Mouse (Mus musculus) forebrain, embryonic 13.5 days (tissue): ENCODE data around the gene Fabp3. TPM values are rescaled to one million over a fixed set of nuclear protein-coding genes. Genes with fewer than 3 reads are reported as not detected.

ENCODE experiments used
- ATAC-seq: fragments of 200-750 bp; cut with Nextera tagmentation; 2 replicates; pipeline ENCODE4 v1.8.0; 2017
- H3K27ac ChIP-seq: fragments of 300-500 bp; sonication (generic); 2 replicates; pipeline ENCODE4 v1.5.1; 2015; ENCODE audit warnings: inconsistent platforms, mild to moderate bottlenecking, moderate library complexity
- H3K27me3 ChIP-seq: fragments of 300-500 bp; sonication (generic); 2 replicates; pipeline ENCODE4 v1.6.1; 2015; ENCODE audit warnings: mild to moderate bottlenecking, inconsistent platforms
- H3K36me3 ChIP-seq: fragments of 300-500 bp; sonication (generic); 2 replicates; pipeline ENCODE4 v1.6.1; 2015; ENCODE audit warnings: mild to moderate bottlenecking, inconsistent platforms; ENCODE audit not compliant: poor library complexity, severe bottlenecking
- H3K4me1 ChIP-seq: fragments of 300-500 bp; sonication (generic); 2 replicates; pipeline ENCODE4 v1.6.1; 2015; ENCODE audit warnings: inconsistent platforms
- H3K4me2 ChIP-seq: fragments of 300-500 bp; sonication (generic); 2 replicates; pipeline ENCODE4 v1.6.1; 2015; ENCODE audit warnings: inconsistent platforms, mild to moderate bottlenecking, moderate library complexity
- H3K4me3 ChIP-seq: fragments of 300-500 bp; sonication (generic); 2 replicates; pipeline ENCODE4 v1.5.1; 2015; ENCODE audit warnings: mild to moderate bottlenecking, inconsistent platforms
- H3K9ac ChIP-seq: fragments of 300-500 bp; sonication (generic); 2 replicates; pipeline ENCODE4 v1.6.1; 2015; ENCODE audit warnings: mild to moderate bottlenecking, inconsistent platforms
- H3K9me3 ChIP-seq: fragments of 300-500 bp; sonication (generic); replicated peaks from 2 replicates; pipeline ENCODE4 v1.6.1; 2016; ENCODE audit warnings: inconsistent platforms
- WGBS: fragments of 180-500 bp; shearing (Covaris S2); methylation state at CpG from one replicate; pipeline ENCODE4 v1.1.7; 2015; 5-methylcytosine and 5-hydroxymethylcytosine counted together
- polyA plus RNA-seq: library from polyadenylated mRNA; unstranded; fragments of >200 nt; fragmentation: Nextera tagmentation; extraction: Ambion mirVana; gene quantifications from 2 replicates; pipeline ENCODE4 v1.2.1, GENCODE M21; 2015

Fabp3 gene
- polyA plus RNA-seq, 1 experiment from 2014 or later = 46.8 TPM

GRCm38 (mm10) chr4:130316691-130317090 lies 8.3 kb downstream of the Fabp3 start:
- ATAC-seq = no peak
- H3K27ac ChIP-seq = no peak overlapping the region
- H3K4me3 ChIP-seq = no peak overlapping the region
- WGBS = 85% methylated on average over 10 of the region's 10 CpGs
- H3K9ac ChIP-seq = no peak overlapping the region
- no peaks in the 10 kb centered on the region for H3K27me3 ChIP-seq
- H3K36me3 ChIP-seq = peaks cover 64% of the 10 kb centered on the region
- H3K4me2 ChIP-seq = no peak overlapping the region
- H3K9me3 ChIP-seq = no peaks in the 10 kb centered on the region
- H3K4me1 ChIP-seq = no peaks in the 10 kb centered on the region

DNA sequence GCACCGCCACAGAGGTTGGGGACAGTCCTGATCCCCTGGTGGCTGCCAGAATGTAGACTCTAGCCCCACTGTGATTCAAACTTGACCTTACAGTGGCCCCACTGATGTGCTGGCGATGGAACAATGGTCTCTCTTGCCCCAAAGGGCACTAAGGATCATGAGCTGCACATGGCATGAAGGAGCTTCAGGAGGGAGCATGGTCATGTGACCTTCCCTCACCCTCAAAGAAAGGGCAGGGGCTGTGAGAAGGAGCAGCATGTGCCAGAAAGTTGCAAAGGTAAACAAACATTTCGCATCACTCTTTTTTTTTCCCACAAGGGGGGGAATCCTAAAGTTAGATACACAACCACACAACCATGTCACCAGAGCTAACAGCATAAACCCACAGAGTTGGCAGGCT lies 9.7 kb downstream of the Fabp3 start:
- Histone ChIP-seq H3K36me3 (peaks cover 78% of the 10 kb centered on the region), H3K9me3 (no peaks in the 10 kb centered on the region), H3K4me3 (no peak overlapping the region), H3K4me2 (no peak overlapping the region), H3K27ac (no peak overlapping the region), H3K9ac (no peak overlapping the region), H3K4me1 (no peaks in the 10 kb centered on the region), H3K27me3 (no peaks in the 10 kb centered on the region)
- no peak for ATAC-seq
- WGBS = 70% methylated on average over 3 of the region's 3 CpGs

DNA sequence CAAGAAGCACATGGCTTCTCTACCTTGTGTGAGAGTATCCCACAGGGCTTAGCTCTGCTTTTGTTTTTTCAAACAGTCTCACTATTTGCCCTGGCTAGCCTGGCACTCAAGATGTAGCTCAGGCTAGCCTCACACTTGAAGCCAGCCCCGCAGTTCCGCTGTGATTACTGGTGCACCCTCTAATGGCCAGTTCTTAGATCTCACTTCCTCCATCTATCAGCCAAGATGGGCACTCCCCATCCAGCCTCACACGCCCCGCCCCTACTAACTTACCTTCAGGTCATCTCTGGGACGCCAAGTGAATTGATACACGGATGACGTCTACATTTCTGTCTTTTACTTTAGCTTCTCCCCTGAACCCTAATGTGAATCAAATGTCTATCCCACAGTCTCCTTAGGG lies 11.2 kb downstream of the Fabp3 start:
- no peak overlapping the region for H3K9ac ChIP-seq
- WGBS = 89% methylated on average over 7 of the region's 7 CpGs
- no peak overlapping the region for H3K4me3 ChIP-seq
- no peak overlapping the region for H3K4me2 ChIP-seq
- no peak overlapping the region for H3K27ac ChIP-seq
- H3K9me3 ChIP-seq = no peaks in the 10 kb centered on the region
- no peak for ATAC-seq
- no peaks in the 10 kb centered on the region for H3K4me1 ChIP-seq
- no peaks in the 10 kb centered on the region for H3K27me3 ChIP-seq
- peaks cover 80% of the 10 kb centered on the region for H3K36me3 ChIP-seq

DNA sequence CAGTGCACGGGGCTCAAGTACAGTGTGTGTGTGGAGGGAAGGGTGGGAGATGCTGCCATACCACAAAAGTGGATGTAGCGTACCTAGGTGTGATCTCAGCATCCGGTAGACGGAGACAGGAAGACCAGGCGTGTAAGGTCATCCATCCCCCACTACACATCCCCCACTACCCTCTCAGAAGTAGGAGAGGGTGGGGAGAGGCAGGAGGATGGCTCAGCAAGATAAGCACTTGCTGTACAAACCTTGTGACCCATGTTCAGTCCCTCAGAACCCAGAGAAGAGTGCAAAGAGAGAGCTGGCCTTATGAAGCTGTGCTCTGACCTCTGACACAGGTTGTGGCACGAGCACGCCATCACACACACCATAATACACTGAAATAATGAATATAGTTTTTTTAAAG lies 13.2 kb downstream of the Fabp3 start:
- Histone ChIP-seq H3K4me2 (no peak overlapping the region), H3K9ac (no peak overlapping the region), H3K27me3 (no peaks in the 10 kb centered on the region), H3K27ac (no peak overlapping the region), H3K36me3 (peaks cover 84% of the 10 kb centered on the region), H3K4me1 (no peaks in the 10 kb centered on the region), H3K4me3 (no peak overlapping the region), H3K9me3 (no peaks in the 10 kb centered on the region)
- ATAC-seq = no peak
- 97% methylated on average over 7 of the region's 7 CpGs for WGBS

DNA sequence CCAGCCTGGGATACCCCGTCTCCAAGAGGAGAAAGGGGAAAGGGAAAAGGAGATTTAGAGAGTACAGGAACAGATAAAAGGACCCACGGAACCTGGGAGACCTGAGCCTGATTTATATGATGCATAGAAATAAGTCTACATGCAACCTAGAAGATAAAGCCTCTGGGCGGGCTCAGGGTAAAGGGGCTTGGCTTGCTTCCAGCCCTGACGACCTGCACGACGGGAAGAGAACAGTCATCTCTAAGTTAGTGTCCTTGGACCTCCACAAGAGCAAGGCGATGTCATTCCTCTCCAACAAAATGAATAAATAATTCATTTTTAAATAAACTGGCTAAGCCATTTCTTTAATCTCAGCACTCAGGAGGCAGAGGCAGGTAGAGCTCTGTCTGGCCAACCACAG lies 14.2 kb downstream of the Fabp3 start:
- Histone ChIP-seq H3K27me3 (no peaks in the 10 kb centered on the region), H3K4me1 (no peaks in the 10 kb centered on the region), H3K9ac (no peak overlapping the region), H3K36me3 (peaks cover 93% of the 10 kb centered on the region), H3K4me3 (no peak overlapping the region), H3K9me3 (no peaks in the 10 kb centered on the region), H3K27ac (no peak overlapping the region), H3K4me2 (no peak overlapping the region)
- WGBS = 80% methylated on average over 7 of the region's 7 CpGs
- no peak for ATAC-seq

DNA sequence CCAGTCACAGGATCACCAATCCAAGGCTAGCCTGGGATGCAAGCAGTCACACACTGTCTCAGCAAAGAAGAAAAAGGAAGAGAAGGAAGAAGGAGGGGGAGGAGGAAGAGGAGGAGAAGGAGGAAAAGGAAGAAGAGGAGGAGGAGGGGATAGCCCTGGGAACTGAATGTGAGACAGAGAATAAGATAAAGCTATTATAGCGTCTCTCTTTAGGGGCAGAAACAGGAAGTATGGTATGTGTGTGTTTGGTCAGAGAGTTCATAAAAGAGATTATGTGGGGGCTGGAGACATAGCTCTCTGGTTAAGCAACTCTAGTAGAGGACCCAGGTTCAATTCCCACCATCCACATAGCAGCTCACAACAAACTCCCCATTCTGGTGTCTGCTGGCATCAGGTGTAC lies 14.8 kb downstream of the Fabp3 start:
- ATAC-seq = no peak
- Histone ChIP-seq H3K9ac (no peak overlapping the region), H3K4me2 (no peak overlapping the region), H3K4me1 (no peaks in the 10 kb centered on the region), H3K36me3 (peaks cover 89% of the 10 kb centered on the region), H3K9me3 (no peaks in the 10 kb centered on the region), H3K4me3 (no peak overlapping the region), H3K27me3 (no peaks in the 10 kb centered on the region), H3K27ac (no peak overlapping the region)
- WGBS = 85% methylated on average over 1 of the region's 1 CpGs

- no peak overlapping the region for H3K4me2 ChIP-seq
- peaks cover 88% of the 10 kb centered on the region for H3K36me3 ChIP-seq
- no peaks in the 10 kb centered on the region for H3K27me3 ChIP-seq
- no peaks in the 10 kb centered on the region for H3K4me1 ChIP-seq
- 72% methylated on average over 5 of the region's 5 CpGs for WGBS
- H3K4me3 ChIP-seq = no peak overlapping the region
- no peak overlapping the region for H3K9ac ChIP-seq
- no peak overlapping the region for H3K27ac ChIP-seq
- H3K9me3 ChIP-seq = no peaks in the 10 kb centered on the region
- ATAC-seq = no peak
Measured at GRCm38 (mm10) chr4:130323607-130324006, 15.2 kb downstream of the Fabp3 start.

DNA sequence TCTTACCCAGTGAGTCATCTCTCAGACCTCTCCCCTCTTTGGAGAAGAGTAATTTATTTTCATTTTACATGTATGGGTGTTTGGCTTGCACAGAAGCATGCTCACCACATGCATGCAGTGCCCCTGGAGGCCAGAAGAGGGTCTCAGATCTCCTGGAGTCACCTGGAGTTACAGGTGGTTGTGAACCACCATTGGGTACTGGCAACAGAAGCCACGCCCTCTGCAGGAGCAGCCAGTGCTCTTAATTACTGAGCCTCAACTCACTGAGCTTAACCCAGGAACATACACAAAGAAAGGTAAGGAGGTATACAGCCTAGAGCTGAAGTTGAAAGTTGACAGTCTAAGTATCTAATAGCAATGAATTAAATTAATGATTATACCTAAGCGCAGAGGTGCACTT lies 17.1 kb downstream of the Fabp3 start:
- no peak for ATAC-seq
- no peak overlapping the region for H3K4me3 ChIP-seq

GRCm38 (mm10) chr4:130327366-130327765 lies 19.0 kb downstream of the Fabp3 start:
- no peaks in the 10 kb centered on the region for H3K9me3 ChIP-seq
- no peak for ATAC-seq
- no peak overlapping the region for H3K4me2 ChIP-seq
- 89% methylated on average over 9 of the region's 9 CpGs for WGBS
- H3K4me1 ChIP-seq = no peaks in the 10 kb centered on the region
- H3K27ac ChIP-seq = 0 out of 2 replicates have a peak overlapping the region, but pooled peaks have one; percentile 3
- no peak overlapping the region for H3K4me3 ChIP-seq
- no peaks in the 10 kb centered on the region for H3K27me3 ChIP-seq
- H3K9ac ChIP-seq = no peak overlapping the region
- peaks cover 69% of the 10 kb centered on the region for H3K36me3 ChIP-seq

More for the DNA sequence above, 17.1 kb downstream of the Fabp3 start:
- Histone ChIP-seq H3K9me3 (no peaks in the 10 kb centered on the region), H3K4me1 (no peaks in the 10 kb centered on the region), H3K9ac (no peak overlapping the region), H3K36me3 (peaks cover 80% of the 10 kb centered on the region), H3K4me2 (no peak overlapping the region), H3K27ac (no peak overlapping the region), H3K27me3 (no peaks in the 10 kb centered on the region)
- WGBS = 94% methylated on average over 2 of the region's 2 CpGs

DNA sequence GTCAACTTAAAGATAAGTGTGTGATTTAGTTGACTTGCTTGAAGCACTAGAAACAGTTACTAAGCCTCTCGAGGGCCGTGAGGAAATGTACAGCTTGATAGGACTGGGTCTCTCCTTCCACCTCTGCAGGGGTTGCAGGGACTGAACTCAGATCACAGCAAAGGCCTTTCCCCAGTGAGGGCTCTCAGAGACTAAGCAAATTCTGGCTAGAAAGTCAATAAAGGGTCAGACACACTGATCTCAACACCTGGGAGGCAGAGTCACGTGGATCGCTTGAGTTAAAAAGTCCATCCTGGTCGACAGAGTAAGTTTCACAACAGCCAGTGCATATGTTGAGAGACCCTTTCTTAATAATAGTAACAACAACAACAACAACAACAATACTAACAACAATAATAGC lies 27.5 kb downstream of the Fabp3 start:
- Histone ChIP-seq H3K4me2 (no peak overlapping the region), H3K36me3 (peaks cover 51% of the 10 kb centered on the region), H3K27me3 (no peaks in the 10 kb centered on the region), H3K9me3 (no peaks in the 10 kb centered on the region), H3K4me3 (no peak overlapping the region), H3K4me1 (no peaks in the 10 kb centered on the region), H3K27ac (no peak overlapping the region), H3K9ac (no peak overlapping the region)
- 93% methylated on average over 5 of the region's 5 CpGs for WGBS
- no peak for ATAC-seq

DNA sequence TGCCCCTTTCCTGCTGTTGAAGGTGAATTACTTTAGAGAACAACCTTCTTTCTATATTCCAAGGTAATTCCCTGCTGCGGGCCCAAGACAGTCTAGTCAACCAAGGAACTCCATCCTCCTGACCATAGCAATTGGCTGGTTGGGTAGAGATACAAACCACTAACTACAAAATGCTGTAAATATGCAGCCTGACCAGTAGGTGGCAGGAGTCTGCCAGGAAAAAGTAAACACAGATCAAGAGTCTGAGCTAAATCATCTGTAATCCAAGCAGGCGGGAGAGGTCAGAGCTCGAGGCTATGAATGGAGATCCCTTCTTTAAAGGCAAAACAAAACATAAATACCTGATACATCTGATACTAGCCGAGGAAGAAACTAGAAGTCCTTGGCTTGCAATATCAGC lies 33.3 kb downstream of the Fabp3 start:
- Histone ChIP-seq H3K4me2 (no peak overlapping the region), H3K36me3 (peaks cover 38% of the 10 kb centered on the region), H3K9ac (no peak overlapping the region), H3K27ac (no peak overlapping the region), H3K9me3 (no peaks in the 10 kb centered on the region), H3K4me3 (no peak overlapping the region), H3K27me3 (no peaks in the 10 kb centered on the region), H3K4me1 (no peaks in the 10 kb centered on the region)
- 24% methylated on average over 4 of the region's 4 CpGs for WGBS
- 0 out of 2 replicates have a peak, but pooled peaks have one; percentile 48 for ATAC-seq

- Histone ChIP-seq H3K4me2 (no peak overlapping the region), H3K9me3 (no peaks in the 10 kb centered on the region), H3K9ac (no peak overlapping the region), H3K36me3 (peaks cover 76% of the 10 kb centered on the region), H3K27ac (no peak overlapping the region), H3K4me1 (no peaks in the 10 kb centered on the region), H3K4me3 (no peak overlapping the region), H3K27me3 (no peaks in the 10 kb centered on the region)
- ATAC-seq = no peak
- 96% methylated on average over 6 of the region's 6 CpGs for WGBS
Measured at GRCm38 (mm10) chr4:130349666-130350065, 41.3 kb downstream of the Fabp3 start.

- Histone ChIP-seq H3K4me2 (no peak overlapping the region), H3K36me3 (peaks cover 72% of the 10 kb centered on the region), H3K9ac (no peak overlapping the region), H3K4me3 (no peak overlapping the region), H3K27me3 (no peaks in the 10 kb centered on the region), H3K4me1 (no peaks in the 10 kb centered on the region), H3K27ac (no peak overlapping the region), H3K9me3 (no peaks in the 10 kb centered on the region)
- 87% methylated on average over 16 of the region's 16 CpGs for WGBS
- ATAC-seq = no peak
Measured at GRCm38 (mm10) chr4:130350690-130351422, 42.5 kb downstream of the Fabp3 start.
